Mouse (Mus musculus) heart, adult 2 months (tissue): ENCODE results near the gene Gtf2h5. TPM values are rescaled to one million over a fixed set of nuclear protein-coding genes. Genes with fewer than 3 reads are reported as not detected.

Experiments
- DNase-seq, 2 experiments: peaks; one replicate each; pipeline ENCODE4 v3.0.0; 2021
- H3K27ac ChIP-seq: fragments of 200-600 bp; 2 replicates; pipeline ENCODE4 v1.8.1; 2022
- H3K27me3 ChIP-seq: fragments of 200-500 bp; 2 replicates; pipeline ENCODE4 v1.6.1; 2012; ENCODE audit warnings: mild to moderate bottlenecking, low read length, inconsistent platforms, mixed read lengths; ENCODE audit not compliant: control insufficient read depth, insufficient read depth
- H3K36me3 ChIP-seq: fragments of 200-500 bp; 2 replicates; pipeline ENCODE4 v1.6.1; 2012; ENCODE audit warnings: low read length, inconsistent platforms; ENCODE audit not compliant: control insufficient read depth, insufficient read depth
- H3K4me1 ChIP-seq: fragments of 200-500 bp; 2 replicates; pipeline ENCODE4 v1.6.1; 2011; ENCODE audit warnings: low read length; ENCODE audit not compliant: control insufficient read depth, insufficient read depth
- H3K4me3 ChIP-seq: fragments of 200-600 bp; 2 replicates; pipeline ENCODE4 v1.8.1; 2022
- H3K79me2 ChIP-seq: fragments of 200-500 bp; replicated peaks from 2 replicates; pipeline ENCODE4 v1.6.1; 2012; ENCODE audit warnings: mild to moderate bottlenecking, inconsistent platforms, low read length, moderate library complexity, mixed read lengths; ENCODE audit not compliant: control insufficient read depth, insufficient read depth
- H3K9ac ChIP-seq: fragments of 200-500 bp; 2 replicates; pipeline ENCODE4 v1.6.1; 2012; ENCODE audit warnings: low read depth, mild to moderate bottlenecking, control low read depth, inconsistent platforms, low read length, mixed read lengths
- CTCF ChIP-seq: fragments of 200-600 bp; IDR thresholded peaks from 2 replicates; pipeline ENCODE4 v1.8.1; 2022; ENCODE audit warnings: antibody characterized with exemption, mild to moderate bottlenecking, moderate library complexity
- EP300 ChIP-seq: fragments of 200-500 bp; IDR thresholded peaks from 2 replicates; pipeline ENCODE4 v1.6.1; 2011; ENCODE audit warnings: low read depth, low read length, control low read depth; ENCODE audit not compliant: insufficient read depth
- POLR2A ChIP-seq: fragments of 200-500 bp; IDR thresholded peaks from 2 replicates; pipeline ENCODE4 v1.6.1; 2011; ENCODE audit warnings: mild to moderate bottlenecking, low read depth, low read length, control low read depth; ENCODE audit not compliant: insufficient read depth
- WGBS: fragments of 180-500 bp; shearing (Covaris S2); methylation state at CpG from one replicate; pipeline ENCODE4 v1.1.7; 2018; 5-methylcytosine and 5-hydroxymethylcytosine counted together
- intact Hi-C: fragments of 180-260 bp; cut with DNase I; formaldehyde crosslinking; loops from one replicate; pipeline ENCODE4 v1.15.1; 2025
- polyA plus RNA-seq: library from polyadenylated mRNA; depleted of rRNA; stranded (reverse); fragments of >200 nt; gene quantifications from 2 replicates; pipeline ENCODE4 v1.2.3, GENCODE M21; 2012
- total RNA-seq, 2 experiments: library from RNA; stranded (reverse); gene quantifications; 2 replicates each; pipeline ENCODE4 v1.2.3; 2021

Gtf2h5 gene
- total and polyA plus RNA-seq, 3 experiments = 25.5 to 64.7 (median 54.6) TPM

GRCm38 (mm10) chr17:6102287-6102686, 22.7 kb downstream of the Gtf2h5 start:
- no peak overlapping the region for H3K9ac ChIP-seq
- H3K36me3 ChIP-seq = no peaks in the 10 kb centered on the region
- 93% methylated on average over 3 of the region's 3 CpGs for WGBS
- H3K27ac ChIP-seq = no peak overlapping the region
- H3K4me3 ChIP-seq = no peak overlapping the region
- intact Hi-C loops = no loop called here
- TF ChIP-seq POLR2A = no peak
- no peak for TF ChIP-seq EP300
- no peak for TF ChIP-seq CTCF
- DNase-seq = no peak
- no peaks in the 10 kb centered on the region for H3K79me2 ChIP-seq
- peaks cover 2% of the 10 kb centered on the region; the same call in 1 of the 2 replicates for H3K4me1 ChIP-seq
- H3K27me3 ChIP-seq = no peaks in the 10 kb centered on the region

- Histone ChIP-seq H3K27me3 (no peaks in the 10 kb centered on the region), H3K4me3 (no peak overlapping the region), H3K9ac (no peak overlapping the region), H3K27ac (no peak overlapping the region), H3K4me1 (peaks cover 2% of the 10 kb centered on the region; the same call in 1 of the 2 replicates), H3K36me3 (peaks cover 4% of the 10 kb centered on the region; the same call in 1 of the 2 replicates), H3K79me2 (no peaks in the 10 kb centered on the region)
- intact Hi-C loops = no loop called here
- 76% methylated on average over 6 of the region's 6 CpGs for WGBS
- no peak for TF ChIP-seq POLR2A
- no peak for TF ChIP-seq EP300
- no peak for TF ChIP-seq CTCF
- no peak for DNase-seq
Observed at GRCm38 (mm10) chr17:6103566-6103965, 24.0 kb downstream of the Gtf2h5 start.

- peaks cover 5% of the 10 kb centered on the region; the same call in 1 of the 2 replicates for H3K36me3 ChIP-seq
- H3K9ac ChIP-seq = peak within 1 kb of the TSS; percentile 99
- peak within 1 kb of the TSS; percentile 82 for H3K4me3 ChIP-seq
- intact Hi-C loops = loop anchor here (2.0 to 5.0 kb wide), 3 partner anchors 28 to 111 kb away; partner anchors contain the start of genes Gtf2h5 and Serac1
- no peaks in the 10 kb centered on the region for H3K27me3 ChIP-seq
- peak within 1 kb of the TSS; percentile 93 for H3K27ac ChIP-seq
- TF ChIP-seq CTCF (no peak), EP300 (peak; percentile 59; the same call in 1 of the 2 replicates), POLR2A (peak; percentile 71)
- H3K4me1 ChIP-seq = peaks cover 4% of the 10 kb centered on the region
- peak; percentile 88 to 91 for DNase-seq
- peaks cover 4% of the 10 kb centered on the region for H3K79me2 ChIP-seq
- under 1% methylated on average over 61 of the region's 76 CpGs for WGBS
Observed at GRCm38 (mm10) chr17:6106361-6107014, 26.9 kb downstream of the Gtf2h5 start, which contains the start of gene Tulp4. TSS of gene Tulp4 (plus strand) at chr17:6106437.

GRCm38 (mm10) chr17:6107015-6107601, 27.5 kb downstream of the Gtf2h5 start:
- Histone ChIP-seq H3K27ac (peak overlapping the region; percentile 87), H3K4me1 (peaks cover 4% of the 10 kb centered on the region), H3K36me3 (peaks cover 5% of the 10 kb centered on the region; the same call in 1 of the 2 replicates), H3K9ac (peak overlapping the region; percentile 96), H3K27me3 (no peaks in the 10 kb centered on the region), H3K79me2 (peaks cover 4% of the 10 kb centered on the region), H3K4me3 (peak overlapping the region; percentile 82)
- TF ChIP-seq EP300 (no peak), POLR2A (peak; percentile 13; the same call in 1 of the 2 replicates), CTCF (no peak)
- DNase-seq = peak; percentile 70 to 77
- intact Hi-C loops = loop anchor here (2.0 to 5.0 kb wide), 3 partner anchors 28 to 110 kb away; partner anchors contain the start of genes Gtf2h5 and Serac1
- under 1% methylated on average over 40 of the region's 50 CpGs for WGBS

- DNase-seq = no peak
- peak overlapping the region; percentile 87 for H3K27ac ChIP-seq
- intact Hi-C loops = loop anchor here (5.0 kb wide), 2 partner anchors 64 to 109 kb away; no protein-coding TSS in a partner anchor
Observed at GRCm38 (mm10) chr17:6108175-6108574, 28.6 kb downstream of the Gtf2h5 start.

More at GRCm38 (mm10) chr17:6108175-6108574, 28.6 kb downstream of the Gtf2h5 start:
- Histone ChIP-seq H3K9ac (peak overlapping the region; percentile 19; the same call in 1 of the 2 replicates), H3K4me1 (peaks cover 4% of the 10 kb centered on the region), H3K36me3 (peaks cover 5% of the 10 kb centered on the region; the same call in 1 of the 2 replicates), H3K4me3 (peak overlapping the region; percentile 82), H3K79me2 (peaks cover 4% of the 10 kb centered on the region), H3K27me3 (no peaks in the 10 kb centered on the region)
- TF ChIP-seq EP300 (no peak), CTCF (no peak), POLR2A (no peak)
- WGBS = 36% methylated on average over 7 of the region's 7 CpGs
